Mouse (Mus musculus): Measurements from ENCODE around the gene Cdc42bpa.

DNA sequence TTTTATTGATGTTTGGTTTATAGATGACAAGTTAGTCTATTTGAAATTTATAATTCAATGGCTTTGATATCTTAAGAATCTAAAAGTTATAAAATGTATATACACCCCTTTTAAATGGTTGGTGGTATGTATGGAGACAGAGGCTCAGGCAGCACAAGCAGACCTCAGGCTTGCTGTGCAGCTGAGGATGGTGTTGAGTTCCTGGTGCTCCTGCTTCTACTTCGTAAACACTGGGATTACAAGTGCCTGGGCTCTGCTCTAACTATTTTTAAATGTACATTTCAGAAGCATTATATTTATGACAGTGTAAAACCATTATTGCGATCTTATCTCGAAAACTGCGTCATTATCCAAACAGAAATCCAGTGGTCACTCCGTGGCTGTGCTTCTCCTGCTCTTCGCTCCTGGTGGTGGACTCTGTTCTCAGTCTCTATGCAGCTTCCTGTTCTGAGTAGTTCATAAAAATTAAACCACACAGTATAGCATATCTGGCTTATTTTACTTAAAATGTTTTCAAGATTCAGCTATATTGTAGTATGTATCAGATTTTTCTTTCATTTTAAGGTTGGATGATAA lies 31.5 kb downstream of the Cdc42bpa start:
- TF ChIP-seq POLR2A (IDR thresholded peaks at IDR 0.05; ENCODE audit: insufficient read depth, low read depth, low read length) (no peak), CTCF (IDR thresholded peaks at IDR 0.05; ENCODE audit: insufficient read depth, low read depth, low read length) (no peak)

All from olfactory bulb, adult 2 months (tissue).